Mouse (Mus musculus): ENCODE measurements around the gene Acvr1b.
A peak's percentile ranks its signal among the peaks of the same experiment; 100 is the strongest.

Gene Acvr1b

GRCm38 (mm10) chr15:101196961-101197360 lies 23.1 kb downstream of the Acvr1b start:
- no peak for DNase-seq (ENCODE audit: low spot score in 2 of 2)

- no peak for DNase-seq (ENCODE audit: low spot score in 2 of 2)
Observed at GRCm38 (mm10) chr15:101197497-101198179, 23.8 kb downstream of the Acvr1b start.

- DNase-seq (ENCODE audit: low spot score in 2 of 2): peak in 1 of 2 experiments; percentile 55
Observed at GRCm38 (mm10) chr15:101198218-101198617, 24.4 kb downstream of the Acvr1b start.

- no peak for DNase-seq (ENCODE audit: low spot score in 2 of 2)
Observed at GRCm38 (mm10) chr15:101198850-101199249, 25.0 kb downstream of the Acvr1b start.

GRCm38 (mm10) chr15:101200777-101201295 lies 27.0 kb downstream of the Acvr1b start:
- DNase-seq (ENCODE audit: low spot score in 2 of 2): no peak

- DNase-seq (ENCODE audit: low spot score in 2 of 2): no peak
Observed at GRCm38 (mm10) chr15:101201414-101201813, 27.5 kb downstream of the Acvr1b start.

GRCm38 (mm10) chr15:101203673-101204072 lies 29.8 kb downstream of the Acvr1b start:
- DNase-seq (ENCODE audit: low spot score in 2 of 2): no peak

GRCm38 (mm10) chr15:101204781-101205180 lies 30.9 kb downstream of the Acvr1b start:
- DNase-seq (ENCODE audit: low spot score in 2 of 2): no peak

- DNase-seq (ENCODE audit: low spot score in 2 of 2): peak in 1 of 2 experiments; percentile 52
Observed at GRCm38 (mm10) chr15:101210228-101210627, 36.4 kb downstream of the Acvr1b start.

GRCm38 (mm10) chr15:101210998-101211613 lies 37.2 kb downstream of the Acvr1b start:
- no peak for DNase-seq (ENCODE audit: low spot score in 2 of 2)

- no peak for DNase-seq (ENCODE audit: low spot score in 2 of 2)
Observed at GRCm38 (mm10) chr15:101212435-101212834, 38.6 kb downstream of the Acvr1b start.

- no peak for DNase-seq (ENCODE audit: low spot score in 2 of 2)
Observed at GRCm38 (mm10) chr15:101215136-101215535, 41.3 kb downstream of the Acvr1b start.

GRCm38 (mm10) chr15:101216036-101216435 lies 42.2 kb downstream of the Acvr1b start:
- no peak for DNase-seq (ENCODE audit: low spot score in 2 of 2)

- DNase-seq (ENCODE audit: low spot score in 2 of 2): no peak
Observed at GRCm38 (mm10) chr15:101220905-101221297, 47.0 kb downstream of the Acvr1b start.

- DNase-seq (ENCODE audit: low spot score in 2 of 2): peak; percentile 78 to 87
Observed at GRCm38 (mm10) chr15:101221298-101222104, 47.6 kb downstream of the Acvr1b start.

GRCm38 (mm10) chr15:101222897-101223482 lies 49.1 kb downstream of the Acvr1b start:
- DNase-seq (ENCODE audit: low spot score in 2 of 2): no peak

GRCm38 (mm10) chr15:101223596-101223995 lies 49.7 kb downstream of the Acvr1b start:
- no peak for DNase-seq (ENCODE audit: low spot score in 2 of 2)

GRCm38 (mm10) chr15:101224006-101224906 lies 50.4 kb downstream of the Acvr1b start, which contains the start of gene Grasp:
Gene Grasp (plus strand): TSS chr15:101224188.
- peak; percentile 44 to 70 for DNase-seq (ENCODE audit: low spot score in 2 of 2)

- no peak for DNase-seq (ENCODE audit: low spot score in 2 of 2)
Observed at GRCm38 (mm10) chr15:101224977-101225376, 51.1 kb downstream of the Acvr1b start.

- no peak for DNase-seq (ENCODE audit: low spot score in 2 of 2)
Observed at GRCm38 (mm10) chr15:101227971-101228370, 54.1 kb downstream of the Acvr1b start.
